Mouse (Mus musculus) lung, embryonic 16.5 days (tissue): Measurements from ENCODE around the gene Relb. TPM values are rescaled to one million over a fixed set of nuclear protein-coding genes. Genes with fewer than 3 reads are reported as not detected.

Source experiments
- ATAC-seq: fragments of 200-750 bp; cut with Nextera tagmentation; 2 replicates; pipeline ENCODE4 v1.8.0; 2017; ENCODE audit warnings: low read depth, mild to moderate bottlenecking, moderate library complexity
- H3K27ac ChIP-seq: fragments of 300-500 bp; sonication (generic); 2 replicates; pipeline ENCODE4 v1.5.1; 2014; ENCODE audit warnings: mild to moderate bottlenecking, control low read depth, low read length
- H3K27me3 ChIP-seq: fragments of 300-500 bp; sonication (generic); 2 replicates; pipeline ENCODE4 v1.6.1; 2014; ENCODE audit warnings: low read depth, low read length, mixed read lengths; ENCODE audit not compliant: control insufficient read depth, insufficient read depth
- H3K36me3 ChIP-seq: fragments of 300-500 bp; sonication (generic); 2 replicates; pipeline ENCODE4 v1.6.1; 2014; ENCODE audit warnings: low read length; ENCODE audit not compliant: control insufficient read depth, insufficient read depth
- H3K4me1 ChIP-seq: fragments of 300-500 bp; sonication (generic); replicated peaks from 2 replicates; pipeline ENCODE4 v1.6.1; 2014; ENCODE audit warnings: low read length, mixed read lengths; ENCODE audit not compliant: control insufficient read depth, insufficient read depth
- H3K4me2 ChIP-seq: fragments of 300-500 bp; sonication (generic); 2 replicates; pipeline ENCODE4 v1.6.1; 2014; ENCODE audit warnings: low read depth, low read length, control low read depth
- H3K4me3 ChIP-seq: fragments of 300-500 bp; sonication (generic); 2 replicates; pipeline ENCODE4 v1.5.1; 2014; ENCODE audit warnings: mild to moderate bottlenecking, low read length, control low read depth
- H3K9ac ChIP-seq: fragments of 300-500 bp; sonication (generic); 2 replicates; pipeline ENCODE4 v1.6.1; 2014; ENCODE audit warnings: low read length, control low read depth
- H3K9me3 ChIP-seq: fragments of 300-500 bp; sonication (generic); 2 replicates; pipeline ENCODE4 v1.6.1; 2016; ENCODE audit warnings: low read length; ENCODE audit not compliant: control insufficient read depth
- WGBS: fragments of 180-500 bp; shearing (Covaris S2); extraction: QIAGEN DNeasy Blood & Tissue Kit; methylation state at CpG from one replicate; pipeline ENCODE4 v1.1.7; 2014; 5-methylcytosine and 5-hydroxymethylcytosine counted together
- polyA plus RNA-seq: library from polyadenylated mRNA; unstranded; fragments of >200 nt; fragmentation: Nextera tagmentation; extraction: Ambion mirVana; gene quantifications from 2 replicates; pipeline ENCODE4 v1.2.1, GENCODE M21; 2015

The Relb gene
- polyA plus RNA-seq, 1 experiment from 2014 or later, result 8.9 TPM

GRCm38 (mm10) chr7:19557086-19557485 lies 72.2 kb downstream of the Relb start:
- H3K9me3 ChIP-seq, result no peaks in the 10 kb centered on the region
- H3K27me3 ChIP-seq, result no peaks in the 10 kb centered on the region
- H3K27ac ChIP-seq, result no peak overlapping the region
- 81% methylated on average over 2 of the region's 2 CpGs for WGBS
- ATAC-seq, result no peak
- no peak overlapping the region for H3K4me2 ChIP-seq
- H3K4me3 ChIP-seq, result no peak overlapping the region
- H3K36me3 ChIP-seq, result peaks cover 9% of the 10 kb centered on the region; the same call in 1 of the 2 replicates
- peaks cover 33% of the 10 kb centered on the region for H3K4me1 ChIP-seq
- H3K9ac ChIP-seq, result no peak overlapping the region

Other genes starting within 250 kb of the Relb start
- 15.9 and 17.4 TPM in 2 replicates for gene Ercc2, start 247.4 kb downstream of the Relb start, polyA plus RNA-seq
- 17.5 and 19.7 TPM in 2 replicates for gene Klc3, start 225.3 kb downstream of the Relb start, polyA plus RNA-seq
- gene Ckm, start 224.7 kb downstream of the Relb start, polyA plus RNA-seq, result 78.9 and 137 TPM in 2 replicates
- gene Mark4, start 170.6 kb downstream of the Relb start, polyA plus RNA-seq, result 5.2 TPM in 2 replicates
- gene Exoc3l2, start 166.1 kb downstream of the Relb start, polyA plus RNA-seq, result 0.72 and 1.1 TPM in 2 replicates
- gene Bloc1s3, start 121.1 kb downstream of the Relb start, polyA plus RNA-seq, result 1.4 TPM in 2 replicates
- gene Trappc6a, start 121.0 kb downstream of the Relb start, polyA plus RNA-seq, result 104 and 111 TPM in 2 replicates
- 0.16 TPM in 1 of 2 replicates, not detected in the other for gene Nkpd1, start 111.6 kb downstream of the Relb start, polyA plus RNA-seq
- gene Ppp1r37, start 66.4 kb downstream of the Relb start, polyA plus RNA-seq, result 18.3 and 21.4 TPM in 2 replicates
- 0.40 and 0.57 TPM in 2 replicates for gene Zfp296, start 52.2 kb downstream of the Relb start, polyA plus RNA-seq
- 156 and 170 TPM in 2 replicates for gene Gemin7, start 51.8 kb downstream of the Relb start, polyA plus RNA-seq
- gene Clasrp, start 25.0 kb downstream of the Relb start, polyA plus RNA-seq, result 41.4 and 43.5 TPM in 2 replicates
- 70.3 and 73.5 TPM in 2 replicates for gene Clptm1, start 35.6 kb upstream of the Relb start, polyA plus RNA-seq
- 3.3 and 20.9 TPM in 2 replicates for gene Apoc2, start 48.5 kb upstream of the Relb start, polyA plus RNA-seq
- gene Gm44805, start 52.0 kb upstream of the Relb start, polyA plus RNA-seq, result not detected in 2 replicates
- gene Apoc4, start 52.0 kb upstream of the Relb start, polyA plus RNA-seq, result 0.34 and 6.1 TPM in 2 replicates
- gene Apoc1, start 63.2 kb upstream of the Relb start, polyA plus RNA-seq, result 28.4 and 34.9 TPM in 2 replicates
- 470 and 554 TPM in 2 replicates for gene Apoe, start 69.8 kb upstream of the Relb start, polyA plus RNA-seq
- 82.0 and 87.4 TPM in 2 replicates for gene Tomm40, start 86.0 kb upstream of the Relb start, polyA plus RNA-seq
- 128 and 131 TPM in 2 replicates for gene Nectin2, start 121.0 kb upstream of the Relb start, polyA plus RNA-seq
- 347 and 379 TPM in 2 replicates for gene Bcam, start 141.6 kb upstream of the Relb start, polyA plus RNA-seq
- 17.8 and 18.8 TPM in 2 replicates for gene Cblc, start 167.4 kb upstream of the Relb start, polyA plus RNA-seq
- 5.4 and 5.7 TPM in 2 replicates for gene Bcl3, start 193.3 kb upstream of the Relb start, polyA plus RNA-seq
- gene Gm19345, start 222.6 kb upstream of the Relb start, polyA plus RNA-seq, result 0.15 TPM in 1 of 2 replicates, not detected in the other
- gene Ceacam16, start 231.9 kb upstream of the Relb start, polyA plus RNA-seq, result not detected in 2 replicates